In the genomic region with DNA sequence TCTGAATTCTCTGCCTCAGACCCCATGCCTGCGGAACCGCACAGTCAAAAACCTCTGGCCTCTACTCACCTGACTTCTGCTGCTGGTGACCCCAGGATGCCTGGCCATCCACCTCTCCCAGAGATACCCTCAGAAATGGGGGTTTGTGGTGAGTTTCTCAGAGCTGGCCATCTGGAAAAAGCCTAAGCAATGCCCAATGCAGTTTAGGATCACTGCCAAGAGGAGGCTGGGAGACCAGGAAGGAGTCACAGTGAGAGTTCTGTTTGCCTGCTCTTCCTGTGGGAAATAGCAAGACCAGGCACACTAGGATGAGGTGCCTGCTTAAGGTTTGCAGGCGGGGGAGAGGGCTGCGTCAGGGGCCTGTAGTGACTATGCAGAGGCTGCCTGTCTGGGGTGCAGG, we compare ENCODE assay signal across 18 mouse cellular contexts. TPM values are rescaled to one million over a fixed set of nuclear protein-coding genes. Genes with fewer than 3 reads are reported as not detected.
DNase-seq lines count a peak whose midpoint lies in the region; ATAC-seq and TF ChIP-seq lines count a peak whose summit lies in the region.
"Had no signal": no experiment of that assay in that cellular context is flagged by ENCODE, and none has a peak within 500 bp of the region (broad histone marks: within the 10 kb centered on the region; RNA-seq: fewer than 3 reads in every experiment).

No protein-coding gene starts in this region.

- H3K4me3 ChIP-seq in cerebellum, adult 2 months (replicated peaks; ENCODE audit: insufficient read depth, low read depth, low read length), result no peak overlapping the region
- H3K4me3 ChIP-seq in hindbrain, embryonic 13.5 days, result no peak overlapping the region
- no peak overlapping the region for H3K4me3 ChIP-seq in midbrain, embryonic 15.5 days
- H3K4me3 ChIP-seq: embryonic facial prominence, embryonic 13.5 days; forebrain, embryonic 13.5 days; intestine, embryonic 15.5 days had no signal

- no peaks in the 10 kb centered on the region for H3K9me3 ChIP-seq in hindbrain, embryonic 13.5 days
- no peaks in the 10 kb centered on the region for H3K9me3 ChIP-seq in midbrain, embryonic 15.5 days
- H3K9me3 ChIP-seq: embryonic facial prominence, embryonic 13.5 days; forebrain, embryonic 13.5 days; intestine, embryonic 15.5 days had no signal

- no peak for TF ChIP-seq CTCF in cerebellum, adult 2 months (IDR thresholded peaks at IDR 0.05; ENCODE audit: borderline replicate concordance, insufficient read depth, low read depth, low read length)

- no peak overlapping the region for H3K27ac ChIP-seq in cerebellum, adult 2 months (ENCODE audit: insufficient read depth, low read length)
- H3K27ac ChIP-seq in hindbrain, embryonic 13.5 days, result no peak overlapping the region
- no peak overlapping the region for H3K27ac ChIP-seq in midbrain, embryonic 15.5 days
- H3K27ac ChIP-seq: embryonic facial prominence, embryonic 13.5 days; forebrain, embryonic 13.5 days; hindbrain, embryonic 14.5 days; intestine, embryonic 15.5 days had no signal

- no peak for ATAC-seq in cerebellum, adult (ENCODE audit: insufficient number of reproducible peaks, low FRiP score, low TSS enrichment)
- no peak for ATAC-seq in hindbrain, embryonic 13.5 days (ENCODE audit: low FRiP score)
- ATAC-seq in midbrain, embryonic 15.5 days (replicated peaks), result no peak
- ATAC-seq: forebrain, embryonic 13.5 days; forebrain, postnatal 0 days; intestine, embryonic 15.5 days had no signal

- no peak for TF ChIP-seq POLR2A in cerebellum, adult 2 months (IDR thresholded peaks at IDR 0.05; ENCODE audit: borderline replicate concordance, insufficient read depth, low read length)

- no peaks in the 10 kb centered on the region for H3K27me3 ChIP-seq in cerebellum, adult 2 months (ENCODE audit: control insufficient read depth, insufficient read depth, low read length)
- no peaks in the 10 kb centered on the region for H3K27me3 ChIP-seq in hindbrain, embryonic 13.5 days
- H3K27me3 ChIP-seq in midbrain, embryonic 15.5 days (replicated peaks), result no peaks in the 10 kb centered on the region
- H3K27me3 ChIP-seq: CH12.LX; embryonic facial prominence, embryonic 13.5 days; forebrain, embryonic 13.5 days; intestine, embryonic 15.5 days had no signal

- H3K9ac ChIP-seq in hindbrain, embryonic 13.5 days, result no peak overlapping the region
- H3K9ac ChIP-seq in midbrain, embryonic 15.5 days, result no peak overlapping the region
- H3K9ac ChIP-seq: embryonic facial prominence, embryonic 13.5 days; forebrain, embryonic 13.5 days; forebrain, postnatal 0 days; hindbrain, embryonic 14.5 days; intestine, embryonic 15.5 days had no signal

- H3K4me2 ChIP-seq in hindbrain, embryonic 13.5 days, result no peak overlapping the region
- H3K4me2 ChIP-seq in midbrain, embryonic 15.5 days, result no peak overlapping the region
- H3K4me2 ChIP-seq: embryonic facial prominence, embryonic 13.5 days; forebrain, embryonic 13.5 days; hindbrain, embryonic 14.5 days; intestine, embryonic 15.5 days had no signal

- peaks cover 81% of the 10 kb centered on the region for H3K36me3 ChIP-seq in hindbrain, embryonic 13.5 days
- H3K36me3 ChIP-seq in midbrain, embryonic 15.5 days (replicated peaks), result peaks cover 56% of the 10 kb centered on the region

- H3K4me1 ChIP-seq in cerebellum, adult 2 months (ENCODE audit: control insufficient read depth, insufficient read depth, low read length), result peaks cover 32% of the 10 kb centered on the region
- no peaks in the 10 kb centered on the region for H3K4me1 ChIP-seq in hindbrain, embryonic 13.5 days (replicated peaks)
- H3K4me1 ChIP-seq in midbrain, embryonic 15.5 days, result no peaks in the 10 kb centered on the region
- H3K4me1 ChIP-seq: embryonic facial prominence, embryonic 13.5 days; forebrain, embryonic 13.5 days; intestine, embryonic 15.5 days had no signal

- WGBS in cerebellum, adult 2 months, result 23% methylated on average over 4 of the region's 4 CpGs
- 97% methylated on average over 4 of the region's 4 CpGs for WGBS in hindbrain, embryonic 13.5 days
- WGBS in midbrain, embryonic 15.5 days, result 94% methylated on average over 4 of the region's 4 CpGs

- DNase-seq in cerebellum, adult 2 months, result peak; percentile 46 to 69
- DNase-seq in brain, adult 2 months (ENCODE audit: low read depth, low spot score), result peak; percentile 53
- DNase-seq in cerebellum, adult 9-11 months, result peak; percentile 53
- DNase-seq in cerebellum, postnatal 36 days, result peak; percentile 36 to 43
- DNase-seq: adrenal gland, adult 2 months; adrenal gland, postnatal 25 days; forebrain, postnatal 0 days; gastrocnemius, postnatal 14 days; heart, postnatal 10 days; kidney, adult 18-20 months had no signal

RNA-seq across cellular contexts. Expression of a gene that starts 19.4 kb away (rescaled TPM):
- 4.2 TPM in 2 replicates for polyA plus RNA-seq in cerebellum, adult 2 months (2012; rRNA removed)
- polyA plus RNA-seq in hindbrain, embryonic 13.5 days (2015; fragmentation: Nextera tagmentation; extraction: Ambion mirVana), result 2.3 and 2.4 TPM in 2 replicates
- 2.3 and 2.7 TPM in 2 replicates for polyA plus RNA-seq in midbrain, embryonic 15.5 days (2015; fragmentation: Nextera tagmentation; extraction: Ambion mirVana)

RNA-seq across cellular contexts. Expression of a gene that starts 42.3 kb away (rescaled TPM):
- polyA plus RNA-seq in cerebellum, adult 2 months (2012; rRNA removed), result 194 and 207 TPM in 2 replicates
- polyA plus RNA-seq in hindbrain, embryonic 13.5 days (2015; fragmentation: Nextera tagmentation; extraction: Ambion mirVana), result 58.4 and 59.3 TPM in 2 replicates
- polyA plus RNA-seq in midbrain, embryonic 15.5 days (2015; fragmentation: Nextera tagmentation; extraction: Ambion mirVana), result 146 and 148 TPM in 2 replicates

RNA-seq across cellular contexts. Expression of a gene that starts 43.3 kb away (rescaled TPM):
- 38.8 and 41.7 TPM in 2 replicates for polyA plus RNA-seq in cerebellum, adult 2 months (2012; rRNA removed)
- 39.8 and 40.0 TPM in 2 replicates for polyA plus RNA-seq in hindbrain, embryonic 13.5 days (2015; fragmentation: Nextera tagmentation; extraction: Ambion mirVana)
- polyA plus RNA-seq in midbrain, embryonic 15.5 days (2015; fragmentation: Nextera tagmentation; extraction: Ambion mirVana), result 48.2 and 54.8 TPM in 2 replicates

RNA-seq across cellular contexts. Expression of a gene that starts 53.8 kb away (rescaled TPM):
- polyA plus RNA-seq in cerebellum, adult 2 months (2012; rRNA removed), result 258 and 262 TPM in 2 replicates
- 317 and 326 TPM in 2 replicates for polyA plus RNA-seq in hindbrain, embryonic 13.5 days (2015; fragmentation: Nextera tagmentation; extraction: Ambion mirVana)
- polyA plus RNA-seq in midbrain, embryonic 15.5 days (2015; fragmentation: Nextera tagmentation; extraction: Ambion mirVana), result 340 and 347 TPM in 2 replicates

RNA-seq across cellular contexts. Expression of a gene that starts 56.2 kb away (rescaled TPM):
- polyA plus RNA-seq in cerebellum, adult 2 months (2012; rRNA removed), result 32.3 and 32.9 TPM in 2 replicates
- polyA plus RNA-seq in hindbrain, embryonic 13.5 days (2015; fragmentation: Nextera tagmentation; extraction: Ambion mirVana), result 8.2 and 11.2 TPM in 2 replicates
- polyA plus RNA-seq in midbrain, embryonic 15.5 days (2015; fragmentation: Nextera tagmentation; extraction: Ambion mirVana), result 11.1 and 11.7 TPM in 2 replicates
